Mouse (Mus musculus) heart, embryonic 14.5 days (tissue): ENCODE results near the gene Trim7. TPM values are rescaled to one million over a fixed set of nuclear protein-coding genes. Genes with fewer than 3 reads are reported as not detected.
"Not testable (repeated sequence)": the region's sequence is repeated elsewhere in the genome, so short reads cannot be mapped to it uniquely, and the experiment has no call there.

Experiments used
- ATAC-seq: fragments of 200-750 bp; cut with Nextera tagmentation; 2 replicates; pipeline ENCODE4 v1.8.0; 2017; ENCODE audit warnings: low read depth, moderate TSS enrichment; ENCODE audit not compliant: insufficient number of reproducible peaks, insufficient read depth, low FRiP score
- H3K27ac ChIP-seq, 2 experiments: fragments of 200-500 bp in 1 of 2; fragments of 300-500 bp in 1 of 2; sonication (generic) in 1 of 2; replicated peaks in 1 of 2; 2 replicates each; pipeline ENCODE4 v1.5.1; 2012 to 2014; ENCODE audit warnings: low read depth in 2 of 2, low read length in 2 of 2, control low read depth in 1 of 2, mild to moderate bottlenecking in 1 of 2, mixed read lengths in 1 of 2; ENCODE audit not compliant: control insufficient read depth in 1 of 2, insufficient read depth in 1 of 2
- H3K27me3 ChIP-seq: fragments of 300-500 bp; sonication (generic); 2 replicates; pipeline ENCODE4 v1.6.1; 2014; ENCODE audit warnings: mild to moderate bottlenecking, low read length, control low read depth; ENCODE audit not compliant: control insufficient read depth, insufficient read depth
- H3K36me3 ChIP-seq: fragments of 300-500 bp; sonication (generic); 2 replicates; pipeline ENCODE4 v1.6.1; 2014; ENCODE audit warnings: mild to moderate bottlenecking, control low read depth, low read length, mixed read lengths; ENCODE audit not compliant: control insufficient read depth, insufficient read depth
- H3K4me1 ChIP-seq, 2 experiments: fragments of 200-500 bp in 1 of 2; fragments of 300-500 bp in 1 of 2; sonication (generic) in 1 of 2; 2 replicates each; pipeline ENCODE4 v1.6.1; 2012 to 2014; ENCODE audit warnings: low read length in 2 of 2, control low read depth in 1 of 2, mixed read lengths in 1 of 2; ENCODE audit not compliant: control insufficient read depth in 2 of 2, insufficient read depth in 2 of 2
- H3K4me2 ChIP-seq: fragments of 300-500 bp; sonication (generic); 2 replicates; pipeline ENCODE4 v1.6.1; 2014; ENCODE audit warnings: mild to moderate bottlenecking, low read length
- H3K4me3 ChIP-seq, 2 experiments: fragments of 200-500 bp in 1 of 2; fragments of 300-500 bp in 1 of 2; sonication (generic) in 1 of 2; 2 replicates each; pipeline ENCODE4 v1.5.1; 2012 to 2014; ENCODE audit warnings: low read length in 2 of 2, mild to moderate bottlenecking in 2 of 2, control low read depth in 1 of 2, low read depth in 1 of 2, moderate library complexity in 1 of 2; ENCODE audit not compliant: control insufficient read depth in 1 of 2, insufficient read depth in 1 of 2
- H3K9ac ChIP-seq: fragments of 300-500 bp; sonication (generic); 2 replicates; pipeline ENCODE4 v1.6.1; 2014; ENCODE audit warnings: mild to moderate bottlenecking, low read length
- H3K9me3 ChIP-seq: fragments of 300-500 bp; sonication (generic); 2 replicates; pipeline ENCODE4 v1.6.1; 2016; ENCODE audit warnings: low read length, control low read depth; ENCODE audit not compliant: control insufficient read depth
- WGBS: fragments of 180-500 bp; shearing (Covaris S2); extraction: QIAGEN DNeasy Blood & Tissue Kit; methylation state at CpG from one replicate; pipeline ENCODE4 v1.1.7; 2014; 5-methylcytosine and 5-hydroxymethylcytosine counted together
- polyA plus RNA-seq: library from polyadenylated mRNA; unstranded; fragments of >200 nt; fragmentation: Nextera tagmentation; extraction: Ambion mirVana; gene quantifications from 2 replicates; pipeline ENCODE4 v1.2.1, GENCODE M21; 2014

The Trim7 gene
- polyA plus RNA-seq, 1 experiment from 2014 or later: 1.5 TPM

- Histone ChIP-seq H3K4me1 (peaks cover 4 to 9% of the 10 kb centered on the region in 2 experiments; a peak in 3 of 4 replicates), H3K36me3 (no peaks in the 10 kb centered on the region), H3K4me2 (peak overlapping the region; percentile 69; the same call in 1 of the 2 replicates), H3K4me3 (no peak overlapping the region), H3K27ac (no peak overlapping the region), H3K9ac (no peak overlapping the region), H3K27me3 (no peaks in the 10 kb centered on the region), H3K9me3 (no peaks in the 10 kb centered on the region)
- ATAC-seq: no peak
- 79% methylated on average over 5 of the region's 5 CpGs for WGBS
Measured at GRCm38 (mm10) chr11:48789215-48789614, 36.7 kb upstream of the Trim7 start.

GRCm38 (mm10) chr11:48789973-48790823 is 35.7 kb upstream of the Trim7 start:
- Histone ChIP-seq H3K9ac (peak overlapping the region; percentile 62), H3K4me1 (peaks cover 4 to 9% of the 10 kb centered on the region in 2 experiments; a peak in 3 of 4 replicates), H3K36me3 (no peaks in the 10 kb centered on the region), H3K4me2 (peak overlapping the region; percentile 65), H3K27me3 (no peaks in the 10 kb centered on the region), H3K4me3 (peak overlapping the region; percentile 1 to 28; a peak in 3 of 4 replicates), H3K27ac (no peak overlapping the region), H3K9me3 (no peaks in the 10 kb centered on the region)
- 0 out of 2 replicates have a peak, but pooled peaks have one; percentile 46 for ATAC-seq
- 17% methylated on average over 20 of the region's 20 CpGs for WGBS

GRCm38 (mm10) chr11:48790946-48791345 is 35.0 kb upstream of the Trim7 start:
- Histone ChIP-seq H3K4me2 (no peak overlapping the region), H3K4me1 (peaks cover 4 to 9% of the 10 kb centered on the region in 2 experiments; a peak in 3 of 4 replicates), H3K36me3 (no peaks in the 10 kb centered on the region), H3K27ac (no peak overlapping the region), H3K9me3 (no peaks in the 10 kb centered on the region), H3K27me3 (no peaks in the 10 kb centered on the region), H3K4me3 (no peak overlapping the region), H3K9ac (no peak overlapping the region)
- no peak for ATAC-seq
- 55% methylated on average over 8 of the region's 8 CpGs for WGBS

GRCm38 (mm10) chr11:48791894-48792293 is 34.0 kb upstream of the Trim7 start:
- H3K4me2 ChIP-seq, ATAC-seq, H3K27me3 ChIP-seq, H3K4me3 ChIP-seq, H3K4me1 ChIP-seq, H3K9me3 ChIP-seq, H3K36me3 ChIP-seq, H3K27ac ChIP-seq, H3K9ac ChIP-seq: not testable (repeated sequence)
- WGBS: 87% methylated on average over 9 of the region's 9 CpGs

GRCm38 (mm10) chr11:48793184-48793583 is 32.8 kb upstream of the Trim7 start:
- ATAC-seq: no peak
- 94% methylated on average over 3 of the region's 3 CpGs for WGBS

GRCm38 (mm10) chr11:48795221-48795620 is 30.7 kb upstream of the Trim7 start:
- Histone ChIP-seq H3K36me3 (no peaks in the 10 kb centered on the region), H3K9me3 (no peaks in the 10 kb centered on the region), H3K4me3 (no peak overlapping the region), H3K27me3 (no peaks in the 10 kb centered on the region), H3K4me1 (peaks cover 8 to 14% of the 10 kb centered on the region in 2 experiments), H3K4me2 (no peak overlapping the region), H3K9ac (no peak overlapping the region), H3K27ac (no peak overlapping the region)
- ATAC-seq: no peak
- WGBS: 84% methylated on average over 7 of the region's 7 CpGs

More at GRCm38 (mm10) chr11:48793184-48793583, 32.8 kb upstream of the Trim7 start:
- peaks cover 6 to 10% of the 10 kb centered on the region in 2 experiments for H3K4me1 ChIP-seq
- H3K27me3 ChIP-seq: no peaks in the 10 kb centered on the region
- no peaks in the 10 kb centered on the region for H3K9me3 ChIP-seq
- H3K4me2 ChIP-seq: no peak overlapping the region
- H3K27ac ChIP-seq: no peak overlapping the region
- no peak overlapping the region for H3K9ac ChIP-seq
- H3K36me3 ChIP-seq: no peaks in the 10 kb centered on the region
- H3K4me3 ChIP-seq: no peak overlapping the region

GRCm38 (mm10) chr11:48796290-48796689 is 29.6 kb upstream of the Trim7 start:
- Histone ChIP-seq H3K9ac (no peak overlapping the region), H3K27ac (no peak overlapping the region), H3K27me3 (no peaks in the 10 kb centered on the region), H3K36me3 (peaks cover 3% of the 10 kb centered on the region), H3K9me3 (no peaks in the 10 kb centered on the region), H3K4me3 (no peak overlapping the region), H3K4me1 (peaks cover 3 to 10% of the 10 kb centered on the region in 2 experiments), H3K4me2 (no peak overlapping the region)
- no peak for ATAC-seq
- 74% methylated on average over 4 of the region's 4 CpGs for WGBS
